Mouse (Mus musculus): ENCODE data around the gene Higd1a. TPM values are rescaled to one million over a fixed set of nuclear protein-coding genes. Genes with fewer than 3 reads are reported as not detected.

Higd1a gene
- 160 and 166 TPM in 2 replicates for polyA plus RNA-seq (2015; fragmentation: Nextera tagmentation; extraction: Ambion mirVana)

GRCm38 (mm10) chr9:121858153-121858488, at the start of gene Higd1a:
TSS of gene Higd1a (minus strand) at chr9:121858362.
- Histone ChIP-seq H3K27ac (ENCODE audit: low read depth, low read length) (peak within 1 kb of the TSS; percentile 98), H3K4me3 (ENCODE audit: low read length) (peak within 1 kb of the TSS; percentile 79), H3K27me3 (replicated peaks; ENCODE audit: control insufficient read depth, insufficient read depth, low read length) (no peaks in the 10 kb centered on the region), H3K4me1 (ENCODE audit: control insufficient read depth, insufficient read depth, low read depth, low read length) (no peaks in the 10 kb centered on the region), H3K9me3 (ENCODE audit: control insufficient read depth, low read length) (no peaks in the 10 kb centered on the region), H3K36me3 (ENCODE audit: control insufficient read depth, insufficient read depth, low read length) (no peaks in the 10 kb centered on the region), H3K9ac (ENCODE audit: low read depth, low read length) (peak within 1 kb of the TSS; percentile 81), H3K4me2 (ENCODE audit: low read length) (peak within 1 kb of the TSS; percentile 59)
- ATAC-seq = no peak
- WGBS = 6% methylated on average over 6 of the region's 6 CpGs

DNA sequence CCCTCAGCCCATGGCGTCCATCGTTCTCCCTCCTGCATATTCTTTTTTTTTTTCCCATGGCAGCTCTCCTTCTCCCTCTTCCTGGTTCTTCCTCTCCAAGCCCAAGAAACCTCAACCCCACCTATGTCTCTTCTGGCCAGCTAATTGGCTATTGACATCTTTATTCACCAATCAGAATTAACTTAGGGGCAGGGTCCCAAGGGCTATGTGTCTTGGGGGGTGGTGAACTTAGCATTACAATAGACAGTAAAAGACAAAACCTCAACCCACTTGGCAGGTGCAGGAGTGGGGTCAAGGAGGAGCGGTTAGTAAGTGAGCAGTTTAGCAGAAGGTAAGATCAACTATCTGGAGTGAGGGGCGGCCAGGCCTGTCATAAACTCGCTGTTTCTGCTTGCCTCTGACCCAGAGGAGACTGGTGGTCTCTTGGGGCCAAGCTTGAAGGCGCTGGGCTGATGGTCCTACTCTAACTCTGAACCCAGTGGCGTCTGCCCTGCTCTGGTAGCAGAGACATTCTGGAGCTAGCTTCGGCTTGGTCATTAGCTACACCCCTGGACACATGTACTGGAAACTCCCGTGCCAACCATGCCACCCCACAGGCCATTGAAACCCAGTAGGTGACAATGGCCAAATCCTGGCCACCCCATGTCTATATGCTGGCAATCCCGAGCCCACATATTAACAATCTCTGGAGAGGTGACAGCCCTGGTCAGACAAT, 49.4 kb upstream of the Higd1a start:
- Histone ChIP-seq H3K9me3 (ENCODE audit: control insufficient read depth, low read length) (no peaks in the 10 kb centered on the region), H3K27ac (ENCODE audit: low read depth, low read length) (no peak overlapping the region), H3K4me3 (ENCODE audit: low read length) (no peak overlapping the region), H3K36me3 (ENCODE audit: control insufficient read depth, insufficient read depth, low read length) (no peaks in the 10 kb centered on the region), H3K4me1 (ENCODE audit: control insufficient read depth, insufficient read depth, low read depth, low read length) (no peaks in the 10 kb centered on the region), H3K9ac (ENCODE audit: low read depth, low read length) (no peak overlapping the region), H3K27me3 (replicated peaks; ENCODE audit: control insufficient read depth, insufficient read depth, low read length) (no peaks in the 10 kb centered on the region), H3K4me2 (ENCODE audit: low read length) (no peak overlapping the region)
- 70% methylated on average over 10 of the region's 10 CpGs for WGBS
- ATAC-seq = no peak

DNA sequence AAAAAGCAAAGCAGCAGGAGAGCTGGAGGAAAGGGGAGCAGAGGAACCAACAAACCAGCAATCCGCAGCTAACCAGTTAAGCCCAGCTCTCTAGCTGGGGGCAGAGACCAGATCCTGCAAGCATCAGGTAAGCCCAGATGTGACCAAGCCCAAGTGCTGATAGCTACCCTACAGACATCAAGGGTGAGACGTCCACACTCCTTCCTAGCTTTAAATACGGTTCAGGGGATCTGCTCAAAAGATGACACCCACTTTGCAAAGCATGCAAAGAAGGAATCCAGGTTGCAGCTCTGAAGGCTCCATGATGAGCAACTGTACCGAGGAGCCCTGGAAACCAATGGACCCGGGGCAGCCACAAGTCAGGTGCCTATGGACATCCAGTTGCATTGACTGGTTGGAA, 48.3 kb upstream of the Higd1a start:
- ATAC-seq = no peak
- no peak overlapping the region for H3K4me3 ChIP-seq (ENCODE audit: low read length)
- 87% methylated on average over 5 of the region's 5 CpGs for WGBS
- H3K9ac ChIP-seq (ENCODE audit: low read depth, low read length) = no peak overlapping the region
- no peaks in the 10 kb centered on the region for H3K4me1 ChIP-seq (ENCODE audit: control insufficient read depth, insufficient read depth, low read depth, low read length)
- H3K27me3 ChIP-seq (replicated peaks; ENCODE audit: control insufficient read depth, insufficient read depth, low read length) = no peaks in the 10 kb centered on the region
- H3K9me3 ChIP-seq (ENCODE audit: control insufficient read depth, low read length) = no peaks in the 10 kb centered on the region
- no peak overlapping the region for H3K27ac ChIP-seq (ENCODE audit: low read depth, low read length)
- no peak overlapping the region for H3K4me2 ChIP-seq (ENCODE audit: low read length)
- no peaks in the 10 kb centered on the region for H3K36me3 ChIP-seq (ENCODE audit: control insufficient read depth, insufficient read depth, low read length)

DNA sequence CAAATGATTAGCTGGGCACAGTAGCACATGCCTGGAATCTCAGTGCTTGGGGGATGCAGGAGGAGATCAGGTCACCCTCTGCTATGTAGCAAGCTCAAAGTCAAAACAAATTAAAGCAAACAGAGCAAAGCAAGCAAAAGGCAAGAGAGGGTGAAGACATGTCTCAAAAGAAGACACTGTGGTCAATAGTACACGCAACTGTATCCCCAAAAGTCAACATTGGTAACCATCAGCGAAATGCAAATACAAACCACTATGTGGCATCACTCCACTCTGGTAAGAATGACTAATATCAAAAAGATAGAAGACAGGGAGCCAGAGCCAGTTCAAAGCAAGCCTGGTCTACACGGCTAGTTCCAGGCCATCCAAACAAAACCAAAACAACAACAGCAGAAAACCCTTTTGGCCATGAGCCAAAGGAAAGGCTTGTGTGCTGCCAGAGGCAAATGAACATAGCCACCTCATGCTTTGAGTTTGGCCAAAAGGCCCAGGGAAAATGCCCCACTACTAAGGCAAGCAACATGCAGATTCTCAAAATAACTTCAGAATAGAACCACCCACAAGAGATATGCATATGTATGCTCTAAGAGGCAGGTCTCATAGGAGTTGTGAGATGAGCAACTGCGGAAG, 47.5 kb upstream of the Higd1a start:
- no peak overlapping the region for H3K9ac ChIP-seq (ENCODE audit: low read depth, low read length)
- H3K4me1 ChIP-seq (ENCODE audit: control insufficient read depth, insufficient read depth, low read depth, low read length) = no peaks in the 10 kb centered on the region
- ATAC-seq = no peak
- WGBS = 84% methylated on average over 4 of the region's 4 CpGs
- no peaks in the 10 kb centered on the region for H3K36me3 ChIP-seq (ENCODE audit: control insufficient read depth, insufficient read depth, low read length)
- H3K27ac ChIP-seq (ENCODE audit: low read depth, low read length) = no peak overlapping the region
- H3K4me2 ChIP-seq (ENCODE audit: low read length) = no peak overlapping the region
- no peaks in the 10 kb centered on the region for H3K27me3 ChIP-seq (replicated peaks; ENCODE audit: control insufficient read depth, insufficient read depth, low read length)
- H3K9me3 ChIP-seq (ENCODE audit: control insufficient read depth, low read length) = no peaks in the 10 kb centered on the region
- H3K4me3 ChIP-seq (ENCODE audit: low read length) = no peak overlapping the region

GRCm38 (mm10) chr9:121904946-121905345, 46.8 kb upstream of the Higd1a start:
- ATAC-seq = no peak
- Histone ChIP-seq H3K4me1 (ENCODE audit: control insufficient read depth, insufficient read depth, low read depth, low read length) (no peaks in the 10 kb centered on the region), H3K4me2 (ENCODE audit: low read length) (no peak overlapping the region), H3K27me3 (replicated peaks; ENCODE audit: control insufficient read depth, insufficient read depth, low read length) (no peaks in the 10 kb centered on the region), H3K4me3 (ENCODE audit: low read length) (no peak overlapping the region), H3K9ac (ENCODE audit: low read depth, low read length) (no peak overlapping the region), H3K27ac (ENCODE audit: low read depth, low read length) (no peak overlapping the region), H3K9me3 (ENCODE audit: control insufficient read depth, low read length) (no peaks in the 10 kb centered on the region), H3K36me3 (ENCODE audit: control insufficient read depth, insufficient read depth, low read length) (no peaks in the 10 kb centered on the region)
- WGBS = 96% methylated on average over 7 of the region's 7 CpGs

DNA sequence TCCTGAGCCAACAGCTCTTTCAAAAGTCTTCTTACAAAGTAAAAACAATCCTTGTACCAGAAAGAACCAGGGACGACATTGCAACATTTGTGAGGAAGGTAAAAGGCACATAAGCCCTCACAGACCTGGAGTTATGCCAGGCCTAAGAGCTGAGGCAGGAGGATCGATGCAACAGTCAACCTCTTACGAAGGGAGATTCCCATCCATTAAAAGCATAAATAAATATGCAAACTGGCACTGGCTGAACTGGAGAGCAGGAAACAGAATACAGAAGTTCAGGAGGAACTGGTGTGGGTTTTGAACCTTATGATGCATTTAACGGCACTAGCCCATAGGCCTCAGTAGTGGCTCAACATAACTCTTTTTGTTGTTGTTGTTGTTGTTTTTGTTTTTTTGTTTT, 46.2 kb upstream of the Higd1a start:
- Histone ChIP-seq H3K9ac (ENCODE audit: low read depth, low read length) (no peak overlapping the region), H3K36me3 (ENCODE audit: control insufficient read depth, insufficient read depth, low read length) (no peaks in the 10 kb centered on the region), H3K4me2 (ENCODE audit: low read length) (no peak overlapping the region), H3K4me1 (ENCODE audit: control insufficient read depth, insufficient read depth, low read depth, low read length) (no peaks in the 10 kb centered on the region), H3K4me3 (ENCODE audit: low read length) (no peak overlapping the region), H3K9me3 (ENCODE audit: control insufficient read depth, low read length) (no peaks in the 10 kb centered on the region), H3K27ac (ENCODE audit: low read depth, low read length) (no peak overlapping the region), H3K27me3 (replicated peaks; ENCODE audit: control insufficient read depth, insufficient read depth, low read length) (no peaks in the 10 kb centered on the region)
- 81% methylated on average over 4 of the region's 4 CpGs for WGBS
- ATAC-seq = no peak

GRCm38 (mm10) chr9:121903476-121904305, 45.5 kb upstream of the Higd1a start:
- ATAC-seq = no peak
- no peak overlapping the region for H3K27ac ChIP-seq (ENCODE audit: low read depth, low read length)
- no peak overlapping the region for H3K9ac ChIP-seq (ENCODE audit: low read depth, low read length)
- no peaks in the 10 kb centered on the region for H3K4me1 ChIP-seq (ENCODE audit: control insufficient read depth, insufficient read depth, low read depth, low read length)
- H3K4me2 ChIP-seq (ENCODE audit: low read length) = no peak overlapping the region
- H3K9me3 ChIP-seq (ENCODE audit: control insufficient read depth, low read length) = no peaks in the 10 kb centered on the region
- no peaks in the 10 kb centered on the region for H3K36me3 ChIP-seq (ENCODE audit: control insufficient read depth, insufficient read depth, low read length)
- H3K4me3 ChIP-seq (ENCODE audit: low read length) = no peak overlapping the region
- WGBS = 73% methylated on average over 8 of the region's 8 CpGs
- H3K27me3 ChIP-seq (replicated peaks; ENCODE audit: control insufficient read depth, insufficient read depth, low read length) = no peaks in the 10 kb centered on the region

DNA sequence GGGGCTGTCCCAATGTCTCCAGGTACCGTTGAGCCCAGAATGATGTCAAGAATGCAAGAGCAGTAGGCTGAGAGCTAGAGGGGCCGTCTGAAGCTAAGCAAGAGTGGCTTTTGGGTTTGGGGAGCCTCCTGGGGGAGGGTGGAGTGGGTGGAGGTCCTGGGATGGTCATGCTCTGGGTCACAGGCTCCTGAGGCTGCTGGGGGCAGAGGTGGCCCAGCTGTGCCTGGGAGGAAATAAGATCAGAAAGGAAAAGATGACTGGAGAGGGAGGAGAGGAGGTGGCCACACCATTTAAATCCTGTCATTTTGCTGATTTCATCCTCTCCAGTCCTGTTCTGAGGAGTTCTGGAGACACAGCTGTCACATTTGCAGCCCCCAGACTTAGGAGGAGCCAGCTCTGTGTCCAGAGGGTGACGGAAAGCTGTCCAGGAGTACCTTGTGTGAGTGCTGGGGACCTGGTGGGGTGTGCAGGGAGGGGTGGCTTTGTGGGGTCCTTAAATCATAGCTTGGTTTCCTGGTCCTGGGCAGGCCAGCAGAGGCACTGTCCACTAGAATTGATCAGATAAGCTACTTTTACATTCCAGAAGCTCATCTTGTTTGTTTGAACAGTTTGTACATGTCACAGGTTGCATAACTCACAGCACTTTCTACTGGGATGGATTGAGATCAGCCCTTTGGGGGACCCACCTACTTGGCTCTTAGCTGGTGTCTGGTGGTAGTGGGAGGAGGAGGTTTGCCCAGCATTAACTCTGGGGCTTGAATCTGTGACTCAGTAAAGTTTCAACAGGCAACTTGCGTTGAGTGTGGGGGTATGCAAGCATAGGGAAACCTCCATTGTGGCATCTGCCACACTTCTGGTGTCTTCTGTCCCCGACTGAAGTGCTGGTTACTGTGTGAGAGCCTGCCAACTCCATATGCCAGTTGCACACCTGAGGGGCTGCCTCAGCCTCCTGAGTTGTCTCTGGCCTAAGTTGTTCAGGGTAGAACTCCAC, 43.8 kb upstream of the Higd1a start:
- ATAC-seq = no peak
- Histone ChIP-seq H3K4me3 (ENCODE audit: low read length) (no peak overlapping the region), H3K27me3 (replicated peaks; ENCODE audit: control insufficient read depth, insufficient read depth, low read length) (no peaks in the 10 kb centered on the region), H3K9ac (ENCODE audit: low read depth, low read length) (no peak overlapping the region), H3K4me1 (ENCODE audit: control insufficient read depth, insufficient read depth, low read depth, low read length) (no peaks in the 10 kb centered on the region), H3K36me3 (ENCODE audit: control insufficient read depth, insufficient read depth, low read length) (no peaks in the 10 kb centered on the region), H3K9me3 (ENCODE audit: control insufficient read depth, low read length) (no peaks in the 10 kb centered on the region), H3K27ac (ENCODE audit: low read depth, low read length) (no peak overlapping the region), H3K4me2 (ENCODE audit: low read length) (no peak overlapping the region)
- WGBS = 77% methylated on average over 5 of the region's 5 CpGs

Measured in hindbrain, embryonic 16.5 days (tissue).